Mouse (Mus musculus) liver, postnatal 0 days (tissue): ENCODE measurements at regions not wholly inside any gene's neighbourhood (a gene's known extent, or its start where the extent isn't known, plus 50 kb on each side); places are given as distances from the start of the nearest gene placed in this dataset.

ENCODE experiments used
- CTCF ChIP-seq: sonication (generic); IDR thresholded peaks from 2 replicates; pipeline ENCODE4 v1.5.1; 2016; ENCODE audit warnings: antibody characterized with exemption, low read depth
- EP300 ChIP-seq: IDR thresholded peaks from 2 replicates; pipeline ENCODE4 v1.6.1; 2016; ENCODE audit warnings: antibody characterized with exemption, low read depth, mild to moderate bottlenecking

DNA sequence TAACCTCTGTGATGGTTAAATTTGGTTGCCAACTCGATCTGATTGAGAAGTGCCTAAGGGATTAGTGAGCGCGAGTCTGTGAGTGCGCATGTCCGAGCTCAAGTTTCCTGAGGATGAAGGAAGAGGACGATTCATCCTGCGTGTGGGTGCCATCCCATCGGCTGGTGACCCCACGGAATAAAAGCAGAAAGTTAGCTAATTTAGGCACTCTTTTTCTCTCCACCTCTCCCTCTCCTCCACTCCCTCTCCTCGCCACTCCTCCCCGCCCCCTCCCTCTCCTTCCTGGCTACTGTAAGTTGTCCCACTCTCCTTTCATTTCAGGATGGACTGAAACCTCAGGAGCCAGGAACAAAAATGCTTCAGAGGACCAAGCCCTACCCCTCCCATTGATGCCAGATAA is 168.9 kb upstream of the Gm10131 start:
- TF ChIP-seq EP300 (no peak), CTCF (no peak)
